Comparison of ENCODE assay signal across 8 mouse cellular contexts in genomic region chr8:57486491-57487440, GRCm38 (mm10). TPM values are rescaled to one million over a fixed set of nuclear protein-coding genes. Genes with fewer than 3 reads are reported as not detected.
A peak's percentile ranks its signal among the peaks of the same experiment; 100 is the strongest.
DNase-seq lines count a peak whose midpoint lies in the region; ATAC-seq and TF ChIP-seq lines count a peak whose summit lies in the region.

No protein-coding gene starts in this region.

- no peak for TF ChIP-seq CTCF in bone marrow macrophage, adult 2 months (IDR thresholded peaks at IDR 0.05; ENCODE audit: low read depth, low read length)
- TF ChIP-seq CTCF in testis, adult 2 months (IDR thresholded peaks at IDR 0.05; ENCODE audit: control insufficient read depth, insufficient read depth, insufficient replicate concordance, low read depth, low read length), result no peak

- H3K4me3 ChIP-seq in bone marrow macrophage, adult 2 months (ENCODE audit: insufficient read depth, low read length), result peak overlapping the region; percentile 93
- peak overlapping the region; percentile 96 for H3K4me3 ChIP-seq in erythroblast, embryonic 14.5 days (replicated peaks)
- H3K4me3 ChIP-seq in heart, embryonic 15.5 days, result peak overlapping the region; percentile 74
- H3K4me3 ChIP-seq in neural tube, embryonic 15.5 days (replicated peaks), result peak overlapping the region; percentile 93
- H3K4me3 ChIP-seq in testis, adult 2 months (ENCODE audit: control insufficient read depth, low read depth, low read length), result peak overlapping the region; percentile 91

- H3K27ac ChIP-seq in bone marrow macrophage, adult 2 months (ENCODE audit: insufficient read depth, low read depth, low read length), result peak overlapping the region; percentile 81
- peak overlapping the region; percentile 97 for H3K27ac ChIP-seq in heart, embryonic 15.5 days
- H3K27ac ChIP-seq in neural tube, embryonic 15.5 days (replicated peaks), result peak overlapping the region; percentile 95
- peak overlapping the region; percentile 94 for H3K27ac ChIP-seq in testis, adult 2 months (ENCODE audit: control insufficient read depth, insufficient read depth, low read depth, low read length)

- H3K4me1 ChIP-seq in bone marrow macrophage, adult 2 months (ENCODE audit: control insufficient read depth, insufficient read depth, low read length), result peaks cover 7% of the 10 kb centered on the region; the same call in 1 of the 2 replicates
- H3K4me1 ChIP-seq in erythroblast, embryonic 14.5 days (ENCODE audit: control insufficient read depth), result peaks cover 40% of the 10 kb centered on the region
- peaks cover 10% of the 10 kb centered on the region for H3K4me1 ChIP-seq in heart, embryonic 15.5 days (replicated peaks)
- peaks cover 12% of the 10 kb centered on the region for H3K4me1 ChIP-seq in neural tube, embryonic 15.5 days
- peaks cover 8% of the 10 kb centered on the region for H3K4me1 ChIP-seq in testis, adult 2 months (ENCODE audit: control insufficient read depth, insufficient read depth, low read length)

- H3K9ac ChIP-seq in heart, embryonic 15.5 days, result peak overlapping the region; percentile 81
- peak overlapping the region; percentile 83 for H3K9ac ChIP-seq in neural tube, embryonic 15.5 days (replicated peaks)

- peak; percentile 32 to 39 for DNase-seq in CD8-positive naive resting alpha-beta T cell, adult 2 months (ENCODE audit: low read depth in 2 of 2, low spot score in 2 of 2)
- peak; percentile 24 to 51 for DNase-seq in kidney, postnatal 25 days
- DNase-seq in lung, adult 18-20 months, result peak; percentile 38 to 44

- peak overlapping the region; percentile 81 for H3K4me2 ChIP-seq in heart, embryonic 15.5 days
- peak overlapping the region; percentile 87 for H3K4me2 ChIP-seq in neural tube, embryonic 15.5 days

- ATAC-seq in heart, embryonic 15.5 days (replicated peaks; ENCODE audit: insufficient number of reproducible peaks, insufficient read depth, low FRiP score, low read depth), result peak; percentile 56
- ATAC-seq in neural tube, embryonic 15.5 days (ENCODE audit: low FRiP score), result peak; percentile 74

- peaks cover 15% of the 10 kb centered on the region for H3K36me3 ChIP-seq in erythroblast, embryonic 14.5 days (ENCODE audit: control insufficient read depth)
- H3K36me3 ChIP-seq in heart, embryonic 15.5 days, result peaks cover 10% of the 10 kb centered on the region
- peaks cover 9% of the 10 kb centered on the region for H3K36me3 ChIP-seq in neural tube, embryonic 15.5 days
- no peaks in the 10 kb centered on the region for H3K36me3 ChIP-seq in testis, adult 2 months (ENCODE audit: control insufficient read depth, insufficient read depth, low read length)

- no peaks in the 10 kb centered on the region for H3K9me3 ChIP-seq in erythroblast, embryonic 14.5 days (ENCODE audit: control insufficient read depth, low read length)
- H3K9me3 ChIP-seq in heart, embryonic 15.5 days (replicated peaks), result no peaks in the 10 kb centered on the region
- no peaks in the 10 kb centered on the region for H3K9me3 ChIP-seq in neural tube, embryonic 15.5 days (replicated peaks)

- no peak for TF ChIP-seq POLR2A in bone marrow macrophage, adult 2 months (IDR thresholded peaks at IDR 0.05; ENCODE audit: borderline replicate concordance, low read depth, low read length)
- no peak for TF ChIP-seq POLR2A in testis, adult 2 months (IDR thresholded peaks at IDR 0.05; ENCODE audit: control insufficient read depth, low read depth, low read length)

- no peaks in the 10 kb centered on the region for H3K27me3 ChIP-seq in erythroblast, embryonic 14.5 days (ENCODE audit: control insufficient read depth)
- no peaks in the 10 kb centered on the region for H3K27me3 ChIP-seq in heart, embryonic 15.5 days
- H3K27me3 ChIP-seq in neural tube, embryonic 15.5 days (replicated peaks), result no peaks in the 10 kb centered on the region
- H3K27me3 ChIP-seq in testis, adult 2 months (ENCODE audit: control insufficient read depth, insufficient read depth, low read length), result no peaks in the 10 kb centered on the region

- under 1% methylated on average over 54 of the region's 54 CpGs for WGBS in heart, embryonic 15.5 days
- WGBS in neural tube, embryonic 15.5 days, result under 1% methylated on average over 54 of the region's 54 CpGs

RNA-seq across cellular contexts. Expression of gene Sap30, which starts 0.9 kb away (rescaled TPM):
- polyA plus RNA-seq in bone marrow macrophage, adult 2 months (2012; ENCODE audit: insufficient read depth, insufficient read length, missing spikeins), result 47.8 and 50.9 TPM in 2 replicates
- 2.0 TPM in 2 replicates for polyA plus RNA-seq in erythroblast, embryonic 14.5 days (2012)
- 46.6 and 46.9 TPM in 2 replicates for polyA plus RNA-seq in heart, embryonic 15.5 days (2015; fragmentation: Nextera tagmentation; extraction: Ambion mirVana)
- 25.0 and 26.2 TPM in 2 replicates for polyA plus RNA-seq in neural tube, embryonic 15.5 days (2015; fragmentation: Nextera tagmentation; extraction: Ambion mirVana)
- 10.5 and 12.9 TPM in 2 replicates for polyA plus RNA-seq in testis, adult 2 months (2012; rRNA removed)

RNA-seq across cellular contexts. Expression of gene Hmgb2, which starts 24.9 kb away (rescaled TPM):
- 55.6 and 95.1 TPM in 2 replicates for polyA plus RNA-seq in bone marrow macrophage, adult 2 months (2012; ENCODE audit: insufficient read depth, insufficient read length, missing spikeins)
- 46.5 and 51.4 TPM in 2 replicates for polyA plus RNA-seq in erythroblast, embryonic 14.5 days (2012)
- 181 and 273 TPM in 2 replicates for polyA plus RNA-seq in heart, embryonic 15.5 days (2015; fragmentation: Nextera tagmentation; extraction: Ambion mirVana)
- polyA plus RNA-seq in neural tube, embryonic 15.5 days (2015; fragmentation: Nextera tagmentation; extraction: Ambion mirVana), result 41.8 and 135 TPM in 2 replicates
- polyA plus RNA-seq in testis, adult 2 months (2012; rRNA removed), result 16.3 and 22.0 TPM in 2 replicates

RNA-seq across cellular contexts. Expression of gene Scrg1, which starts 31.0 kb away (rescaled TPM):
- polyA plus RNA-seq in bone marrow macrophage, adult 2 months (2012; ENCODE audit: insufficient read depth, insufficient read length, missing spikeins), result not detected in 2 replicates
- polyA plus RNA-seq in erythroblast, embryonic 14.5 days (2012), result not detected in 2 replicates
- 1.7 and 2.4 TPM in 2 replicates for polyA plus RNA-seq in heart, embryonic 15.5 days (2015; fragmentation: Nextera tagmentation; extraction: Ambion mirVana)
- 12.5 and 13.0 TPM in 2 replicates for polyA plus RNA-seq in neural tube, embryonic 15.5 days (2015; fragmentation: Nextera tagmentation; extraction: Ambion mirVana)
- polyA plus RNA-seq in testis, adult 2 months (2012; rRNA removed), result not detected in 2 replicates

Comparison
In these comparisons a context has a peak if more than half of its experiments do, and no peak if none do; other contexts are left out.
1. Peak in every context shown above with its lines: DNase-seq, ATAC-seq, H3K4me3 ChIP-seq and H3K27ac ChIP-seq.